Mouse (Mus musculus) forebrain, embryonic 12.5 days (tissue): ENCODE measurements around the gene Gm49354. TPM values are rescaled to one million over a fixed set of nuclear protein-coding genes. Genes with fewer than 3 reads are reported as not detected.
"Not testable (repeated sequence)": the region's sequence is repeated elsewhere in the genome, so short reads cannot be mapped to it uniquely, and the experiment has no call there.

Experiments used
- ATAC-seq: fragments of 200-750 bp; cut with Nextera tagmentation; 2 replicates; pipeline ENCODE4 v1.8.0; 2017; ENCODE audit warnings: moderate TSS enrichment; ENCODE audit not compliant: low FRiP score
- H3K27ac ChIP-seq: fragments of 300-500 bp; sonication (generic); 2 replicates; pipeline ENCODE4 v1.5.1; 2016; ENCODE audit warnings: mild to moderate bottlenecking
- H3K27me3 ChIP-seq: fragments of 300-500 bp; sonication (generic); 2 replicates; pipeline ENCODE4 v1.6.1; 2016; ENCODE audit warnings: mild to moderate bottlenecking
- H3K36me3 ChIP-seq: fragments of 300-500 bp; sonication (generic); replicated peaks from 2 replicates; pipeline ENCODE4 v1.6.1; 2016; ENCODE audit warnings: mild to moderate bottlenecking
- H3K4me1 ChIP-seq: fragments of 300-500 bp; sonication (generic); 2 replicates; pipeline ENCODE4 v1.6.1; 2016
- H3K4me2 ChIP-seq: fragments of 300-500 bp; sonication (generic); 2 replicates; pipeline ENCODE4 v1.6.1; 2016; ENCODE audit warnings: mild to moderate bottlenecking, moderate library complexity
- H3K4me3 ChIP-seq: fragments of 300-500 bp; sonication (generic); replicated peaks from 2 replicates; pipeline ENCODE4 v1.5.1; 2016; ENCODE audit warnings: mild to moderate bottlenecking
- H3K9ac ChIP-seq: fragments of 300-500 bp; sonication (generic); 2 replicates; pipeline ENCODE4 v1.6.1; 2016; ENCODE audit warnings: mild to moderate bottlenecking
- H3K9me3 ChIP-seq: fragments of 300-500 bp; sonication (generic); 2 replicates; pipeline ENCODE4 v1.6.1; 2016
- WGBS: fragments of 180-500 bp; shearing (Covaris S2); methylation state at CpG from one replicate; pipeline ENCODE4 v1.1.7; 2016; 5-methylcytosine and 5-hydroxymethylcytosine counted together
- polyA plus RNA-seq: library from polyadenylated mRNA; unstranded; fragments of >200 nt; fragmentation: Nextera tagmentation; extraction: Ambion mirVana; gene quantifications from 2 replicates; pipeline ENCODE4 v1.2.1, GENCODE M21; 2016

Gene Gm49354
- polyA plus RNA-seq, 1 experiment from 2014 or later, result not detected

GRCm38 (mm10) chr13:59795807-59796465 lies 13.9 kb upstream of the Gm49354 start:
- ATAC-seq, result no peak
- Histone ChIP-seq H3K9me3 (no peaks in the 10 kb centered on the region), H3K4me1 (no peaks in the 10 kb centered on the region), H3K9ac (no peak overlapping the region), H3K36me3 (peaks cover 96% of the 10 kb centered on the region), H3K27me3 (no peaks in the 10 kb centered on the region), H3K4me2 (no peak overlapping the region), H3K27ac (no peak overlapping the region), H3K4me3 (no peak overlapping the region)
- WGBS, result 93% methylated on average over 6 of the region's 6 CpGs

GRCm38 (mm10) chr13:59794786-59795185 lies 12.7 kb upstream of the Gm49354 start:
- Histone ChIP-seq H3K4me3 (no peak overlapping the region), H3K27me3 (no peaks in the 10 kb centered on the region), H3K27ac (no peak overlapping the region), H3K4me1 (no peaks in the 10 kb centered on the region), H3K4me2 (no peak overlapping the region), H3K9ac (no peak overlapping the region), H3K9me3 (no peaks in the 10 kb centered on the region), H3K36me3 (peaks cover 95% of the 10 kb centered on the region)
- WGBS, result 91% methylated on average over 1 of the region's 1 CpGs
- ATAC-seq, result no peak

GRCm38 (mm10) chr13:59779744-59780264 lies 2.2 kb downstream of the Gm49354 start:
- not testable (repeated sequence) for H3K4me1 ChIP-seq, H3K4me2 ChIP-seq, H3K27me3 ChIP-seq, H3K9me3 ChIP-seq, H3K4me3 ChIP-seq, ATAC-seq, H3K9ac ChIP-seq, H3K27ac ChIP-seq
- H3K36me3 ChIP-seq, result peaks cover 94% of the 10 kb centered on the region
- WGBS, result 96% methylated on average over 1 of the region's 1 CpGs

GRCm38 (mm10) chr13:59779213-59779612 lies 2.8 kb downstream of the Gm49354 start:
- Histone ChIP-seq H3K9ac (no peak overlapping the region), H3K36me3 (peaks cover 90% of the 10 kb centered on the region), H3K9me3 (no peaks in the 10 kb centered on the region), H3K4me3 (no peak overlapping the region), H3K27ac (no peak overlapping the region), H3K4me2 (no peak overlapping the region), H3K4me1 (no peaks in the 10 kb centered on the region), H3K27me3 (no peaks in the 10 kb centered on the region)
- no peak for ATAC-seq
- 85% methylated on average over 4 of the region's 4 CpGs for WGBS

- WGBS, result 88% methylated on average over 3 of the region's 3 CpGs
- H3K36me3 ChIP-seq, result peaks cover 72% of the 10 kb centered on the region
Measured at GRCm38 (mm10) chr13:59775168-59775567, 6.9 kb downstream of the Gm49354 start.

GRCm38 (mm10) chr13:59771257-59771656 lies 10.8 kb downstream of the Gm49354 start:
- Histone ChIP-seq H3K27ac (peak overlapping the region; percentile 97; the same call in 1 of the 2 replicates), H3K9me3 (no peaks in the 10 kb centered on the region), H3K4me2 (no peak overlapping the region), H3K27me3 (no peaks in the 10 kb centered on the region), H3K9ac (no peak overlapping the region), H3K36me3 (peaks cover 36% of the 10 kb centered on the region), H3K4me1 (peaks cover 40% of the 10 kb centered on the region), H3K4me3 (no peak overlapping the region)
- ATAC-seq, result no peak
- 83% methylated on average over 9 of the region's 9 CpGs for WGBS

More at GRCm38 (mm10) chr13:59775168-59775567, 6.9 kb downstream of the Gm49354 start:
- Histone ChIP-seq H3K9ac (no peak overlapping the region), H3K4me3 (no peak overlapping the region), H3K9me3 (no peaks in the 10 kb centered on the region), H3K27me3 (no peaks in the 10 kb centered on the region), H3K4me1 (peaks cover 12% of the 10 kb centered on the region), H3K4me2 (no peak overlapping the region), H3K27ac (no peak overlapping the region)
- no peak for ATAC-seq

- H3K4me1 ChIP-seq, result peaks cover 44% of the 10 kb centered on the region
- H3K36me3 ChIP-seq, result peaks cover 33% of the 10 kb centered on the region
- ATAC-seq, result no peak
- WGBS, result 78% methylated on average over 9 of the region's 9 CpGs
- H3K27me3 ChIP-seq, result no peaks in the 10 kb centered on the region
- H3K4me2 ChIP-seq, result peak overlapping the region; percentile 62
- peak overlapping the region; percentile 93; the same call in 1 of the 2 replicates for H3K4me3 ChIP-seq
- H3K9ac ChIP-seq, result peak overlapping the region; percentile 71; the same call in 1 of the 2 replicates
- H3K9me3 ChIP-seq, result no peaks in the 10 kb centered on the region
- H3K27ac ChIP-seq, result peak overlapping the region; percentile 97
Measured at GRCm38 (mm10) chr13:59770847-59771246, 11.2 kb downstream of the Gm49354 start.

GRCm38 (mm10) chr13:59770164-59770562 lies 11.9 kb downstream of the Gm49354 start:
- Histone ChIP-seq H3K4me2 (peak overlapping the region; percentile 62), H3K27me3 (no peaks in the 10 kb centered on the region), H3K9me3 (no peaks in the 10 kb centered on the region), H3K36me3 (peaks cover 27% of the 10 kb centered on the region), H3K27ac (peak overlapping the region; percentile 97), H3K4me1 (peaks cover 48% of the 10 kb centered on the region), H3K4me3 (peak overlapping the region; percentile 93), H3K9ac (peak overlapping the region; percentile 71)
- peak; percentile 87 for ATAC-seq
- WGBS, result under 1% methylated on average over 28 of the region's 28 CpGs

GRCm38 (mm10) chr13:59769296-59770163 lies 12.5 kb downstream of the Gm49354 start, which contains the start of gene Isca1:
Isca1 (minus strand) TSS chr13:59769810.
- WGBS, result under 1% methylated on average over 91 of the region's 91 CpGs
- Histone ChIP-seq H3K9ac (peak within 1 kb of the TSS; percentile 82), H3K9me3 (no peaks in the 10 kb centered on the region), H3K36me3 (peaks cover 22% of the 10 kb centered on the region), H3K27me3 (no peaks in the 10 kb centered on the region), H3K4me3 (peak within 1 kb of the TSS; percentile 93), H3K4me1 (peaks cover 48% of the 10 kb centered on the region), H3K27ac (peak within 1 kb of the TSS; percentile 97), H3K4me2 (peak within 1 kb of the TSS; percentile 62)
- ATAC-seq, result peak; percentile 98

GRCm38 (mm10) chr13:59768531-59768930 lies 13.5 kb downstream of the Gm49354 start:
- peaks cover 48% of the 10 kb centered on the region for H3K4me1 ChIP-seq
- peak overlapping the region; percentile 93 for H3K4me3 ChIP-seq
- no peaks in the 10 kb centered on the region for H3K27me3 ChIP-seq
- H3K36me3 ChIP-seq, result peaks cover 15% of the 10 kb centered on the region
- no peak for ATAC-seq
- peak overlapping the region; percentile 62 for H3K4me2 ChIP-seq
- 40% methylated on average over 13 of the region's 13 CpGs for WGBS
- peak overlapping the region; percentile 82 for H3K9ac ChIP-seq
- no peak overlapping the region for H3K27ac ChIP-seq
- no peaks in the 10 kb centered on the region for H3K9me3 ChIP-seq

- no peaks in the 10 kb centered on the region for H3K9me3 ChIP-seq
- H3K36me3 ChIP-seq, result peaks cover 10% of the 10 kb centered on the region
- no peak overlapping the region for H3K4me3 ChIP-seq
- WGBS, result 85% methylated on average over 11 of the region's 11 CpGs
- H3K27ac ChIP-seq, result no peak overlapping the region
- H3K4me1 ChIP-seq, result peaks cover 48% of the 10 kb centered on the region
- H3K9ac ChIP-seq, result no peak overlapping the region
- ATAC-seq, result no peak
- no peaks in the 10 kb centered on the region for H3K27me3 ChIP-seq
- peak overlapping the region; percentile 8; the same call in 1 of the 2 replicates for H3K4me2 ChIP-seq
Measured at GRCm38 (mm10) chr13:59766786-59767515, 15.1 kb downstream of the Gm49354 start.

GRCm38 (mm10) chr13:59762791-59763190 lies 19.3 kb downstream of the Gm49354 start:
- Histone ChIP-seq H3K4me1 (peaks cover 24% of the 10 kb centered on the region), H3K9me3 (no peaks in the 10 kb centered on the region), H3K27me3 (no peaks in the 10 kb centered on the region), H3K36me3 (peaks cover 47% of the 10 kb centered on the region), H3K27ac (no peak overlapping the region), H3K9ac (no peak overlapping the region), H3K4me2 (no peak overlapping the region), H3K4me3 (no peak overlapping the region)
- 91% methylated on average over 7 of the region's 7 CpGs for WGBS
- no peak for ATAC-seq
